Mouse (Mus musculus) ES-E14 (cell line): ENCODE results near the gene Patl2.

Source experiments
- MAFK ChIP-seq: IDR thresholded peaks from 2 replicates; pipeline ENCODE4 v1.6.1; 2014; ENCODE audit warnings: mild to moderate bottlenecking, low read depth, low read length, inconsistent platforms; ENCODE audit not compliant: insufficient read depth
- ZC3H11A ChIP-seq: IDR thresholded peaks from 2 replicates; pipeline ENCODE4 v1.6.1; 2012; ENCODE audit warnings: low read depth, mild to moderate bottlenecking, inconsistent platforms, low read length, borderline replicate concordance

GRCm38 (mm10) chr2:122186106-122186505, at the start of gene Patl2, which contains the start of gene Terb2:
- TF ChIP-seq ZC3H11A (no peak), MAFK (no peak)
